Mouse (Mus musculus): Measurements from ENCODE around the gene Kdm2a.

The Kdm2a gene

GRCm38 (mm10) chr19:4326106-4326505 is 72.0 kb downstream of the Kdm2a start:
- DNase-seq: no peak

- DNase-seq: no peak
These were observed 76.0 kb downstream of the Kdm2a start for GRCm38 (mm10) chr19:4322134-4322533.

- no peak for DNase-seq
These were observed 76.5 kb downstream of the Kdm2a start for GRCm38 (mm10) chr19:4321622-4322021.

GRCm38 (mm10) chr19:4319272-4319671 is 78.8 kb downstream of the Kdm2a start:
- DNase-seq: peak; percentile 57

- DNase-seq: no peak
These were observed 80.9 kb downstream of the Kdm2a start for GRCm38 (mm10) chr19:4317181-4317580.

GRCm38 (mm10) chr19:4315223-4315944 is 82.7 kb downstream of the Kdm2a start:
- peak; percentile 94 for DNase-seq

GRCm38 (mm10) chr19:4309776-4310185 is 88.3 kb downstream of the Kdm2a start:
- peak; percentile 84 for DNase-seq

- DNase-seq: peak; percentile 54
These were observed 88.8 kb downstream of the Kdm2a start for GRCm38 (mm10) chr19:4309302-4309701.

- DNase-seq: peak; percentile 83
These were observed 91.9 kb downstream of the Kdm2a start, which contains the start of gene Grk2 for GRCm38 (mm10) chr19:4306190-4306577. Gene Grk2 (minus strand): TSS chr19:4306222.

GRCm38 (mm10) chr19:4305491-4306189 is 92.4 kb downstream of the Kdm2a start:
- peak; percentile 65 for DNase-seq

GRCm38 (mm10) chr19:4304871-4305321 is 93.2 kb downstream of the Kdm2a start:
- peak; percentile 68 for DNase-seq

- peak; percentile 73 for DNase-seq
These were observed 93.7 kb downstream of the Kdm2a start for GRCm38 (mm10) chr19:4304251-4304821.

GRCm38 (mm10) chr19:4303640-4303995 is 94.5 kb downstream of the Kdm2a start:
- DNase-seq: no peak

- peak; percentile 98 for DNase-seq
These were observed 95.0 kb downstream of the Kdm2a start for GRCm38 (mm10) chr19:4302936-4303639.

GRCm38 (mm10) chr19:4301735-4302651 is 96.1 kb downstream of the Kdm2a start:
- peak; percentile 65 for DNase-seq

- DNase-seq: peak; percentile 58
These were observed 97.0 kb downstream of the Kdm2a start for GRCm38 (mm10) chr19:4300852-4301734.

GRCm38 (mm10) chr19:4300271-4300704 is 97.8 kb downstream of the Kdm2a start:
- peak; percentile 67 for DNase-seq

GRCm38 (mm10) chr19:4299574-4300270 is 98.4 kb downstream of the Kdm2a start:
- no peak for DNase-seq

GRCm38 (mm10) chr19:4299126-4299525 is 99.0 kb downstream of the Kdm2a start:
- no peak for DNase-seq

Measured in cerebellum, adult 9-10 months (tissue).